Mouse (Mus musculus): ENCODE measurements around the gene Nme7. TPM values are rescaled to one million over a fixed set of nuclear protein-coding genes. Genes with fewer than 3 reads are reported as not detected.

Gene Nme7
- polyA plus RNA-seq, 1 experiment from 2014 or later, result 30.4 TPM

DNA sequence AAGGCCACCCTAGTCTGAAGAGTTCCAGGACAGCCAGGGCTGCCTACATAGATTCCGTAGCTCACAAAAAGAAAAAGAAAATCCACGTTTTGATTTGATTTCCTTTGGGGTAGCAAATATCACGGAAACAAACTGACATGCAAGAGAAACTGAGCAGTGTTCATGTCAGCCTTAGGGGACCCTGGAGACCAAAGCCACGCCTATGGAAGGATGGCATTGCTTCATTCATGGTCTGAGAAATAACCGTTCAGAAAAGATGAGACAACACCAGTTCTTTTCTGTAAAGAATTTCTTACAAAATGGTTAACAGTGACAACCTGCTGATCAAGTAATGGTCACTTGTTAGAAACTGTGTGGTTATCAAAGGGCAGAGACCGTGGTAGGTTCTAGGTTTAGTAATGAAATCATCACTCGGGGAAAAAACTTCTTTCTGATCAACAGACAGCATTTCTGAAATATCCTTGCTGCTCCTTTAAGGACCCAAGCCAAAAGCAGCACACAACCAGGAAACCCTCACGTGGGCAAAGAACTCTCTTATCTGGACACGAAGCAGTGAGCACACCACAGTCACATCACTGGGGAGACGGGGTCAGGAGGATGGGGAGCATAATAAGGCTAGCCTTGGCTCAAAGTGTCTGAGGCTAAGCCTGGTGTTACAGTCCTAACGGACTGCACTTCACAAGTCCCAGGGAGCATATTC, 136.9 kb downstream of the Nme7 start:
- WGBS, result 89% methylated on average over 11 of the region's 11 CpGs
- ATAC-seq (ENCODE audit: low FRiP score) (no peak), DNase-seq (ENCODE audit: low spot score) (no peak)
- Histone ChIP-seq H3K27me3 (ENCODE audit: control insufficient read depth, insufficient read depth, low read length) (no peaks in the 10 kb centered on the region), H3K36me3 (ENCODE audit: control insufficient read depth, insufficient read depth, low read length) (no peaks in the 10 kb centered on the region), H3K9me3 (ENCODE audit: control insufficient read depth, low read length) (no peaks in the 10 kb centered on the region), H3K4me3 (ENCODE audit: low read depth, low read length) (no peak overlapping the region), H3K4me2 (replicated peaks; ENCODE audit: low read depth, low read length) (no peak overlapping the region), H3K27ac (ENCODE audit: low read depth, low read length) (no peak overlapping the region), H3K9ac (ENCODE audit: low read depth, low read length) (no peak overlapping the region), H3K4me1 (replicated peaks; ENCODE audit: control insufficient read depth, insufficient read depth, low read length) (no peaks in the 10 kb centered on the region)

- H3K9ac ChIP-seq (ENCODE audit: low read depth, low read length), result no peak overlapping the region
- no peak overlapping the region for H3K4me3 ChIP-seq (ENCODE audit: low read depth, low read length)
- no peaks in the 10 kb centered on the region for H3K4me1 ChIP-seq (replicated peaks; ENCODE audit: control insufficient read depth, insufficient read depth, low read length)
- peak; percentile 37; the same call in 1 of the 2 replicates for ATAC-seq (ENCODE audit: low FRiP score)
- H3K4me2 ChIP-seq (replicated peaks; ENCODE audit: low read depth, low read length), result no peak overlapping the region
- H3K27ac ChIP-seq (ENCODE audit: low read depth, low read length), result no peak overlapping the region
- 58% methylated on average over 18 of the region's 18 CpGs for WGBS
- no peak for DNase-seq (ENCODE audit: low spot score)
- H3K27me3 ChIP-seq (ENCODE audit: control insufficient read depth, insufficient read depth, low read length), result no peaks in the 10 kb centered on the region
- H3K9me3 ChIP-seq (ENCODE audit: control insufficient read depth, low read length), result no peaks in the 10 kb centered on the region
- H3K36me3 ChIP-seq (ENCODE audit: control insufficient read depth, insufficient read depth, low read length), result no peaks in the 10 kb centered on the region
Measured at GRCm38 (mm10) chr1:164441408-164441974, 137.6 kb downstream of the Nme7 start.

DNA sequence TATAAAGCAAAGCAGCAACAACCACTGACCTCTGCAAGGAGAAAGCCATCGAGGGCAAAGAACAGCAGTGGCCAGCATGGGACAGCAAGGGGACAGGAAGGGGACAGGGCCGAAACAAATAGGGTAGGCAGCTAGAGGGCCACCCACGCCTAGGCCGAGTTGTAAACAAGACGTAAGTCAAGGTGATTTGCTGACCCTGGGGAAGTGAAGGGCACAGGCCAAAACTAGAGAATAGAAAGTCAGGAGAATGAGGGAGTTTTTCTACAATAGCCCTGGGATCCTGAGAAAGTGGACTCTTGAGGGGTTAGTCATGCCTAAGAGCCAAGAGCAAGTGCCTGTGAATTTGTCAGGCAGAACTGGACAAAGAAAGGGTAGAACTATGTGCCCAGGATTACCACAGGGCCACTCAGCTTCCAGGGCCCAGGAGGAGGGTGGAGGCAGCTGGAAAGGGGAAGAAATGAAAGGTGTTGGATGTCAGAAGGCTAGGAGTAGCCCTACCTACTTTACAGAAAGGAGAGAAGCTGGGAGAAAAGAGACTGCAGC, 141.8 kb downstream of the Nme7 start:
- H3K4me3 ChIP-seq (ENCODE audit: low read depth, low read length), result no peak overlapping the region
- no peak overlapping the region for H3K4me2 ChIP-seq (replicated peaks; ENCODE audit: low read depth, low read length)
- ATAC-seq (ENCODE audit: low FRiP score) (no peak), DNase-seq (ENCODE audit: low spot score) (no peak)
- no peaks in the 10 kb centered on the region for H3K9me3 ChIP-seq (ENCODE audit: control insufficient read depth, low read length)
- H3K4me1 ChIP-seq (replicated peaks; ENCODE audit: control insufficient read depth, insufficient read depth, low read length), result no peaks in the 10 kb centered on the region
- no peak overlapping the region for H3K27ac ChIP-seq (ENCODE audit: low read depth, low read length)
- no peaks in the 10 kb centered on the region for H3K36me3 ChIP-seq (ENCODE audit: control insufficient read depth, insufficient read depth, low read length)
- 82% methylated on average over 5 of the region's 5 CpGs for WGBS
- H3K27me3 ChIP-seq (ENCODE audit: control insufficient read depth, insufficient read depth, low read length), result no peaks in the 10 kb centered on the region
- no peak overlapping the region for H3K9ac ChIP-seq (ENCODE audit: low read depth, low read length)

DNA sequence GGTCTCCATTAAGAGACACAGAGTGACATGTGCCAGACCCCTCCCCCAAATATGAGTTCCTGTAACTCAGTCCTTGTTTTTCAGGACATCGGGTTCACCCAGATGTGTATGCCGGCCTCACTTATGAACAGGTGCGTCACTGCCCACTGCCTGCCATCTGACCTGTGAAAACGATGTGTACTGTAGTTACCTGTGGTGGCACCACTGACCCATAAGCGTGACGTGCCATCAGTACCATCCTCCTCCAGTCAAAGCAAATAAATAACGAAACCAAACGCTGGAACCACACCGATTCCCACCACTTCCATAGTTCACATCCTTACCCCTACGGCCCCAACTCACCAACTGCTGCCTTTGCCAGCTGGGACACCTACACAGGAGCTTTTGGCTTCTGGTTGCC, 142.6 kb downstream of the Nme7 start:
- ATAC-seq (ENCODE audit: low FRiP score), result 0 out of 2 replicates have a peak, but pooled peaks have one; percentile 10
- Histone ChIP-seq H3K27me3 (ENCODE audit: control insufficient read depth, insufficient read depth, low read length) (no peaks in the 10 kb centered on the region), H3K9ac (ENCODE audit: low read depth, low read length) (no peak overlapping the region), H3K4me1 (replicated peaks; ENCODE audit: control insufficient read depth, insufficient read depth, low read length) (no peaks in the 10 kb centered on the region), H3K4me2 (replicated peaks; ENCODE audit: low read depth, low read length) (no peak overlapping the region), H3K4me3 (ENCODE audit: low read depth, low read length) (no peak overlapping the region), H3K27ac (ENCODE audit: low read depth, low read length) (no peak overlapping the region), H3K36me3 (ENCODE audit: control insufficient read depth, insufficient read depth, low read length) (no peaks in the 10 kb centered on the region), H3K9me3 (ENCODE audit: control insufficient read depth, low read length) (no peaks in the 10 kb centered on the region)
- WGBS, result 94% methylated on average over 10 of the region's 10 CpGs
- DNase-seq (ENCODE audit: low spot score), result no peak

GRCm38 (mm10) chr1:164447521-164447920, 143.6 kb downstream of the Nme7 start:
- Histone ChIP-seq H3K4me3 (ENCODE audit: low read depth, low read length) (no peak overlapping the region), H3K36me3 (ENCODE audit: control insufficient read depth, insufficient read depth, low read length) (no peaks in the 10 kb centered on the region), H3K9ac (ENCODE audit: low read depth, low read length) (no peak overlapping the region), H3K4me2 (replicated peaks; ENCODE audit: low read depth, low read length) (no peak overlapping the region), H3K27ac (ENCODE audit: low read depth, low read length) (no peak overlapping the region), H3K9me3 (ENCODE audit: control insufficient read depth, low read length) (no peaks in the 10 kb centered on the region), H3K4me1 (replicated peaks; ENCODE audit: control insufficient read depth, insufficient read depth, low read length) (no peaks in the 10 kb centered on the region), H3K27me3 (ENCODE audit: control insufficient read depth, insufficient read depth, low read length) (no peaks in the 10 kb centered on the region)
- DNase-seq (ENCODE audit: low spot score), result no peak
- no peak for ATAC-seq (ENCODE audit: low FRiP score)
- WGBS, result 90% methylated on average over 6 of the region's 6 CpGs

GRCm38 (mm10) chr1:164449626-164450025, 145.7 kb downstream of the Nme7 start:
- Histone ChIP-seq H3K4me2 (replicated peaks; ENCODE audit: low read depth, low read length) (no peak overlapping the region), H3K27me3 (ENCODE audit: control insufficient read depth, insufficient read depth, low read length) (no peaks in the 10 kb centered on the region), H3K27ac (ENCODE audit: low read depth, low read length) (no peak overlapping the region), H3K9me3 (ENCODE audit: control insufficient read depth, low read length) (no peaks in the 10 kb centered on the region), H3K4me1 (replicated peaks; ENCODE audit: control insufficient read depth, insufficient read depth, low read length) (no peaks in the 10 kb centered on the region), H3K36me3 (ENCODE audit: control insufficient read depth, insufficient read depth, low read length) (no peaks in the 10 kb centered on the region), H3K9ac (ENCODE audit: low read depth, low read length) (no peak overlapping the region), H3K4me3 (ENCODE audit: low read depth, low read length) (no peak overlapping the region)
- ATAC-seq (ENCODE audit: low FRiP score), result no peak
- no peak for DNase-seq (ENCODE audit: low spot score)
- WGBS, result 92% methylated on average over 8 of the region's 8 CpGs

DNA sequence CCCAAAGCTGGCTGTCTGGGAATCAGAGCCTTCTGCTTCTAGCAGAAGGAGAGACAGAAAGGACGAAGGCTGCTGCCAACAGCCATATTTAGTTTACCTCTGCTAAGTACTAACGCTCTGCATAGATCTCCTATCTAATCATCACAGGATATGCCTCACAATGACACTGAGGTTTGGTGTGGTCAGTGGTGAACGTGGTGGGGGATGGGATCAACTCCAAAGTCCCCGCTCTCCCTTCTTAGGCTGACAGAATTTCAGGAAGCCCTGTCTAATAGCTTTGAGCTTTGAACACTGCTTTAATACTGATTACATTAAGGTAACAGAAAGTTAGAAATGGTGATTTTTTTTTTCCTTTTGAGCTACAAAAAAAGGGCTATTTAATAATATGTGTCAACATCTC, 146.3 kb downstream of the Nme7 start:
- ATAC-seq (ENCODE audit: low FRiP score) (no peak), DNase-seq (ENCODE audit: low spot score) (no peak)
- no peaks in the 10 kb centered on the region for H3K4me1 ChIP-seq (replicated peaks; ENCODE audit: control insufficient read depth, insufficient read depth, low read length)
- WGBS, result 85% methylated on average over 4 of the region's 4 CpGs
- no peak overlapping the region for H3K4me3 ChIP-seq (ENCODE audit: low read depth, low read length)
- H3K4me2 ChIP-seq (replicated peaks; ENCODE audit: low read depth, low read length), result no peak overlapping the region
- no peaks in the 10 kb centered on the region for H3K27me3 ChIP-seq (ENCODE audit: control insufficient read depth, insufficient read depth, low read length)
- no peak overlapping the region for H3K27ac ChIP-seq (ENCODE audit: low read depth, low read length)
- no peaks in the 10 kb centered on the region for H3K9me3 ChIP-seq (ENCODE audit: control insufficient read depth, low read length)
- H3K36me3 ChIP-seq (ENCODE audit: control insufficient read depth, insufficient read depth, low read length), result no peaks in the 10 kb centered on the region
- H3K9ac ChIP-seq (ENCODE audit: low read depth, low read length), result no peak overlapping the region

DNA sequence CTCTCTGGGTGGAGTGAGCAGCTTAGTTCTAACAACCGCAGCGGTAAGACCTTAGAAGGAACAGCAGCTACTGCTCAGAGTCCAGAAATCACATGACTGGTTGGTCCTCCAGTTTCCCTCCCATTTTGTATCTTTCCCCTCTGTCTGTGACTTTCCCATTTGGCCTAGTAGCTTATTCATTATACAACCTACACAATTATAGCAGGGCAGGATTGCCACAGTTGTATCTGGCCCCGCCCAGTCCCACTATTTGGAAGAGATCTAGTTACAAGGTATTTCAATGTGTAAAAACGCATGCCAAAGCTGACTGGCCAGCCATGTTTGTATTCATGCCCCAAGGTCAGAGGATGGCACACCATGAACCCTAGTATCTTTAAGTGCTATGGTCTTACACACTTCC, 146.7 kb downstream of the Nme7 start:
- H3K27ac ChIP-seq (ENCODE audit: low read depth, low read length), result no peak overlapping the region
- DNase-seq (ENCODE audit: low spot score) (no peak), ATAC-seq (ENCODE audit: low FRiP score) (no peak)
- WGBS, result 89% methylated on average over 4 of the region's 4 CpGs
- H3K27me3 ChIP-seq (ENCODE audit: control insufficient read depth, insufficient read depth, low read length), result no peaks in the 10 kb centered on the region
- no peaks in the 10 kb centered on the region for H3K36me3 ChIP-seq (ENCODE audit: control insufficient read depth, insufficient read depth, low read length)
- H3K4me1 ChIP-seq (replicated peaks; ENCODE audit: control insufficient read depth, insufficient read depth, low read length), result no peaks in the 10 kb centered on the region
- H3K4me3 ChIP-seq (ENCODE audit: low read depth, low read length), result no peak overlapping the region
- no peak overlapping the region for H3K4me2 ChIP-seq (replicated peaks; ENCODE audit: low read depth, low read length)
- H3K9me3 ChIP-seq (ENCODE audit: control insufficient read depth, low read length), result no peaks in the 10 kb centered on the region
- H3K9ac ChIP-seq (ENCODE audit: low read depth, low read length), result no peak overlapping the region

DNA sequence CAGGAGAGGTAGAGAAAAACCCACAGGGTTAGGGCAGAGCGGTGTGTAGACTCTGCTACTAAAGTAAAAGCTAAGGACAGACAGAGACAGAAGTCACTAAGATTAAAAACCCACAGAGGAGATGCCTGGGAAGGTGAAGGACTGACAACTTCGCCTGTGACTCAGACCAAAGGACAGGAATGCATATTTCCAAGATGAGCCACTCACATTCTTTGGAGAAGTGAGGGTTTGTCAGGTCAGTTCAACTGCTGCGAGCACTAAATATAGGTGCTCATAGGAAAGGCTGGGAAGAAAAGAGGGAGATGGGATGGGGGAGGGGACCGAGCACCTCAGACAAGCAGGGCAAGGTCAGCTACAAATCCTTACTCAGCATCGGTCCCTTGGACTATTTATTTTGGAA, 147.4 kb downstream of the Nme7 start:
- Histone ChIP-seq H3K9ac (ENCODE audit: low read depth, low read length) (no peak overlapping the region), H3K4me2 (replicated peaks; ENCODE audit: low read depth, low read length) (no peak overlapping the region), H3K9me3 (ENCODE audit: control insufficient read depth, low read length) (no peaks in the 10 kb centered on the region), H3K4me1 (replicated peaks; ENCODE audit: control insufficient read depth, insufficient read depth, low read length) (no peaks in the 10 kb centered on the region), H3K36me3 (ENCODE audit: control insufficient read depth, insufficient read depth, low read length) (no peaks in the 10 kb centered on the region), H3K4me3 (ENCODE audit: low read depth, low read length) (no peak overlapping the region), H3K27ac (ENCODE audit: low read depth, low read length) (no peak overlapping the region), H3K27me3 (ENCODE audit: control insufficient read depth, insufficient read depth, low read length) (no peaks in the 10 kb centered on the region)
- no peak for DNase-seq (ENCODE audit: low spot score)
- WGBS, result 90% methylated on average over 5 of the region's 5 CpGs
- no peak for ATAC-seq (ENCODE audit: low FRiP score)

All from hindbrain, embryonic 11.5 days (tissue).